16 mouse cellular contexts compared by ENCODE assay signal in the genomic region with DNA sequence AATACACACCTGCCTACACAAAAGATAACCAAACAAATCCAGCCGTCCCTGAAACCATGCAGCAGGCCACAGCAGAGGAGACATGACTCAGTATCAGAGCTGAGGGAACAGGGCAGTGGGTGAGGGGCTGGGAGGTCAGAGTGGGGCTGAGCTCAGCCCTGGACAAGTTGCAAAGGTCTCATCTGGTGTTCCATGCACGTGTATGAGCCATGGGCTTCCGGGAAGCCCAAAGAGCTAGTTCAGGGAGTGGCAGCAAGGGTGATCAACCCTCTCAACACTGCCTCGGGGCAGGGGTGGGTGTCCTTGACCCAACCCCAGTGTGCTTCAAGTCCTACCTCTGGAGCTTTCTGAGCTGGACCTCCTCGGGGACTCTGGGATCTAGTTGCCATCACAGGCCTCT.
A peak's percentile ranks its signal among the peaks of the same experiment; 100 is the strongest.
DNase-seq lines count a peak whose midpoint lies in the region; ATAC-seq and TF ChIP-seq lines count a peak whose summit lies in the region.
"Had no signal": no experiment of that assay in that cellular context is flagged by ENCODE, and none has a peak within 500 bp of the region (broad histone marks: within the 10 kb centered on the region; RNA-seq: fewer than 3 reads in every experiment).

No protein-coding gene starts in this region.

- H3K9me3 ChIP-seq in heart, embryonic 15.5 days (replicated peaks) = no peaks in the 10 kb centered on the region
- H3K9me3 ChIP-seq in heart, embryonic 12.5 days (replicated peaks) = no peaks in the 10 kb centered on the region
- H3K9me3 ChIP-seq in lung, postnatal 0 days (ENCODE audit: low read length) = no peaks in the 10 kb centered on the region
- H3K9me3 ChIP-seq in liver, embryonic 13.5 days (replicated peaks) = no peaks in the 10 kb centered on the region
- no peaks in the 10 kb centered on the region for H3K9me3 ChIP-seq in forebrain, embryonic 13.5 days (replicated peaks)
- H3K9me3 ChIP-seq: embryonic facial prominence, embryonic 15.5 days; forebrain, embryonic 12.5 days had no signal

- no peaks in the 10 kb centered on the region for H3K36me3 ChIP-seq in heart, embryonic 15.5 days
- H3K36me3 ChIP-seq in heart, embryonic 12.5 days = no peaks in the 10 kb centered on the region
- H3K36me3 ChIP-seq in lung, postnatal 0 days (ENCODE audit: insufficient read depth, low read length) = no peaks in the 10 kb centered on the region
- no peaks in the 10 kb centered on the region for H3K36me3 ChIP-seq in liver, embryonic 13.5 days
- no peaks in the 10 kb centered on the region for H3K36me3 ChIP-seq in forebrain, embryonic 13.5 days (ENCODE audit: poor library complexity, severe bottlenecking)
- H3K36me3 ChIP-seq: embryonic facial prominence, embryonic 15.5 days; forebrain, embryonic 12.5 days had no signal

- peak; percentile 39 for ATAC-seq in heart, embryonic 15.5 days (replicated peaks; ENCODE audit: insufficient number of reproducible peaks, insufficient read depth, low FRiP score, low read depth)
- ATAC-seq in heart, embryonic 12.5 days (ENCODE audit: insufficient number of reproducible peaks, low FRiP score) = no peak
- peak; percentile 34 for ATAC-seq in lung, postnatal 0 days
- ATAC-seq in liver, embryonic 13.5 days (ENCODE audit: low read depth) = peak; percentile 29; the same call in 1 of the 2 replicates
- no peak for ATAC-seq in forebrain, embryonic 13.5 days
- ATAC-seq: activated CD4-positive, CD25-positive, alpha-beta regulatory T cell, adult 4 months had no signal

- H3K4me1 ChIP-seq in heart, embryonic 15.5 days (replicated peaks) = peaks cover 23% of the 10 kb centered on the region
- peaks cover 43% of the 10 kb centered on the region for H3K4me1 ChIP-seq in heart, embryonic 12.5 days (replicated peaks)
- H3K4me1 ChIP-seq in lung, postnatal 0 days (ENCODE audit: insufficient read depth, low read depth, low read length) = no peaks in the 10 kb centered on the region
- H3K4me1 ChIP-seq in lung, adult 2 months (ENCODE audit: control insufficient read depth, insufficient read depth, low read length) = peaks cover 4% of the 10 kb centered on the region; the same call in 1 of the 2 replicates
- H3K4me1 ChIP-seq in liver, embryonic 13.5 days (replicated peaks) = peaks cover 9% of the 10 kb centered on the region; the same call in 1 of the 2 replicates
- peaks cover 3% of the 10 kb centered on the region; the same call in 1 of the 2 replicates for H3K4me1 ChIP-seq in forebrain, embryonic 13.5 days
- H3K4me1 ChIP-seq: forebrain, embryonic 12.5 days had no signal

- no peak overlapping the region for H3K9ac ChIP-seq in heart, embryonic 15.5 days
- H3K9ac ChIP-seq in heart, embryonic 12.5 days = no peak overlapping the region
- no peak overlapping the region for H3K9ac ChIP-seq in lung, postnatal 0 days (replicated peaks; ENCODE audit: low read depth)
- H3K9ac ChIP-seq in liver, embryonic 13.5 days = no peak overlapping the region
- no peak overlapping the region for H3K9ac ChIP-seq in forebrain, embryonic 13.5 days
- H3K9ac ChIP-seq: embryonic facial prominence, embryonic 15.5 days; forebrain, embryonic 12.5 days had no signal

- H3K27me3 ChIP-seq in heart, embryonic 15.5 days = no peaks in the 10 kb centered on the region
- no peaks in the 10 kb centered on the region for H3K27me3 ChIP-seq in heart, embryonic 12.5 days (replicated peaks)
- no peaks in the 10 kb centered on the region for H3K27me3 ChIP-seq in lung, postnatal 0 days (replicated peaks; ENCODE audit: insufficient read depth, low read length)
- no peaks in the 10 kb centered on the region for H3K27me3 ChIP-seq in liver, embryonic 13.5 days
- no peaks in the 10 kb centered on the region for H3K27me3 ChIP-seq in forebrain, embryonic 13.5 days
- H3K27me3 ChIP-seq: embryonic facial prominence, embryonic 15.5 days; forebrain, embryonic 12.5 days had no signal

- H3K27ac ChIP-seq in heart, embryonic 15.5 days = no peak overlapping the region
- no peak overlapping the region for H3K27ac ChIP-seq in heart, embryonic 12.5 days (ENCODE audit: poor library complexity, severe bottlenecking)
- H3K27ac ChIP-seq in lung, postnatal 0 days (ENCODE audit: low read length) = peak overlapping the region; percentile 64
- H3K27ac ChIP-seq in liver, embryonic 13.5 days = no peak overlapping the region
- H3K27ac ChIP-seq in forebrain, embryonic 13.5 days = no peak overlapping the region
- H3K27ac ChIP-seq: embryonic facial prominence, embryonic 15.5 days; forebrain, embryonic 12.5 days had no signal

- TF ChIP-seq POLR2A in lung, adult 2 months (IDR thresholded peaks at IDR 0.05; ENCODE audit: borderline replicate concordance, extremely low read depth, low read depth, low read length) = no peak

- TF ChIP-seq EP300 in lung, postnatal 0 days (IDR thresholded peaks at IDR 0.05) = no peak

- H3K4me3 ChIP-seq in heart, embryonic 15.5 days = no peak overlapping the region
- no peak overlapping the region for H3K4me3 ChIP-seq in heart, embryonic 12.5 days
- no peak overlapping the region for H3K4me3 ChIP-seq in lung, postnatal 0 days (ENCODE audit: low read depth, low read length)
- H3K4me3 ChIP-seq in lung, adult 2 months (replicated peaks; ENCODE audit: extremely low read depth, low read depth, low read length) = no peak overlapping the region
- H3K4me3 ChIP-seq in liver, embryonic 13.5 days (replicated peaks) = no peak overlapping the region
- no peak overlapping the region for H3K4me3 ChIP-seq in forebrain, embryonic 13.5 days
- H3K4me3 ChIP-seq: embryonic facial prominence, embryonic 15.5 days; forebrain, embryonic 12.5 days had no signal

- H3K4me2 ChIP-seq in heart, embryonic 15.5 days = no peak overlapping the region
- H3K4me2 ChIP-seq in heart, embryonic 12.5 days = no peak overlapping the region
- no peak overlapping the region for H3K4me2 ChIP-seq in lung, postnatal 0 days (replicated peaks; ENCODE audit: low read depth, low read length)
- no peak overlapping the region for H3K4me2 ChIP-seq in liver, embryonic 13.5 days
- H3K4me2 ChIP-seq in forebrain, embryonic 13.5 days = no peak overlapping the region
- H3K4me2 ChIP-seq: embryonic facial prominence, embryonic 15.5 days; forebrain, embryonic 12.5 days had no signal

- TF ChIP-seq CTCF in lung, postnatal 0 days (IDR thresholded peaks at IDR 0.05) = no peak
- TF ChIP-seq CTCF in lung, adult 2 months (IDR thresholded peaks at IDR 0.05; ENCODE audit: insufficient read depth, low read length) = no peak

- WGBS in heart, embryonic 15.5 days = 71% methylated on average over 5 of the region's 5 CpGs
- WGBS in heart, embryonic 12.5 days = 70% methylated on average over 5 of the region's 5 CpGs
- WGBS in lung, postnatal 0 days = 55% methylated on average over 5 of the region's 5 CpGs
- 62% methylated on average over 5 of the region's 5 CpGs for WGBS in lung, adult 2 months
- 46% methylated on average over 5 of the region's 5 CpGs for WGBS in liver, embryonic 13.5 days (ENCODE audit: insufficient replicate concordance)
- 88% methylated on average over 5 of the region's 5 CpGs for WGBS in forebrain, embryonic 13.5 days

- peak; percentile 30 for DNase-seq in lung, postnatal 0 days (ENCODE audit: low spot score)
- DNase-seq in lung, adult 2 months = no peak
- no peak for DNase-seq in liver, embryonic 13.5 days
- DNase-seq in cerebellum, adult 11-12 months = no peak
- no peak for DNase-seq in thymus, postnatal 25 days
- DNase-seq: cerebellum, adult 18-20 months; heart, adult 11 months; heart, postnatal 14 days; kidney, adult 18-20 months; right cerebral cortex, postnatal 25 days had no signal

Comparison
In these comparisons a context has a peak if more than half of its experiments do, and no peak if none do; other contexts are left out.
1. ATAC-seq: peak in heart, embryonic 15.5 days (single experiment), lung, postnatal 0 days (single experiment) and liver, embryonic 13.5 days (single experiment); none in heart, embryonic 12.5 days (single experiment) and forebrain, embryonic 13.5 days (single experiment).